Mouse (Mus musculus): ENCODE data around the gene Epha2. TPM values are rescaled to one million over a fixed set of nuclear protein-coding genes. Genes with fewer than 3 reads are reported as not detected.

The Epha2 gene
- total RNA-seq (2021): 18.8 and 19.4 TPM in 2 replicates
- long read RNA-seq, experiment 1, partial matches to known transcripts: 3 of 5 reads
- long read RNA-seq, experiment 1, other reads (novel, unspliced or antisense): 1 of 5 reads
- long read RNA-seq, experiment 2, partial matches to known transcripts: 8 of 12 reads
- long read RNA-seq, experiment 2, other reads (novel, unspliced or antisense): 3 of 12 reads

DNA sequence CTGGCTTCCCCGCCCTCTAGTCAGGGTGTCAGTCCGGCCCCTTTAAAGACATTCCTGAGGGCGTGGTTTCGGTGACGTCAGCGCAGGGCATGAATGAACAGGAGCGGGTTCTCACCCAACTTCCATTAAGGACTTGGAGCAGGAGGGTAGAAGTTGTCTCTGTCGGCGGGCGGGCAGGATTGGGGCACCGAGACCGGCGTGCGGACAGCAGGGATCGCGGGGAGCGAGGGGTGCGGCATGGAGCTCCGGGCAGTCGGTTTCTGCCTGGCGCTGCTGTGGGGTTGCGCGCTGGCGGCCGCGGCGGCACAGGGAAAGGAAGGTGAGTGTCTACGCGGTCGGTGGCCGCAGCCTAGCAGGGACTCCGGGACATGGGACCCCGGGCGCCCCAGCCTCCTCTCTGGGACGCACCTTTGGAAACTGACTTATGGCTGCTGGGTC lies at the start of gene Epha2:
TSS of gene Epha2 (plus strand) at position 125 of the 438 bp plus-strand sequence.
- peak; percentile 94 for DNase-seq

DNA sequence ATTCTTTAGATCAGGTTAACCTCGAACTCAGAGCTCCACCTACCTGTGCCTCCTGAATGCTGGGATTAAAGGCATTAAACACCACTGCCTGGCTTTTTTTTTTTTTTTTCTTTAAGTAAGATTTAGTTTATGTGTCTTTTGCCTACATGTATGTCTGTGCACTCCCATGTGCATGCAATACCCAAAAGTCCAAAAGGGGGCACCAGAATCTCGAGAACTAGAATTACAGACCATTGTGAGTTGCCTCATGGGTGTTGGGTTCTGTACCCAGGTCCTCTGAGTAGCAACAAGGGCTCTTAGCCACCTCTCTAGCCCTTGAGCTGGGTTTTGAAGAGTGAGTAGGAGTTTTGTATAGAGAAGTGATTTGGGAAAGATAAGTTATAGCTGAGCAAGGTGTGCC lies 48.4 kb upstream of the Epha2 start:
- DNase-seq: no peak

DNA sequence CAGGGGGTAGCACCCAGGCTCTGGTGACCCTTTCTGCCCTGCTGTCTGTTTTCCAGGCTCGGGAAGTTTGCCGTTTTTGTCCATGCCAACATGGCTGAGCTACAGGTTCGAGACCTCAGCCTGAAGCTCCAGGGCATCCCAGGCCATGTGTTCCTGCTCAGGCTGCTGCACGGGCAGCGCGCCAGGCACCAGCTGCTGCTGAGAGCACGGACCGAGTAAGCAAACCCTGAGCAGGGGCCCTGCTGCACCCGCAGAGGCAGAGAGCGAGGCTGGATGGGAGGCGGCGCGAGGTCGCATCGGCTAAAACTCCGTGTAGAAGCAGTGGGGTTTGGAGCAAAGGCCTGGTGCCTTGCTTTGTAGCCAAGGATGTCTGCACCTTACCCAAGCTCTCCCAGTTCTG lies 46.8 kb upstream of the Epha2 start:
- peak; percentile 27 for DNase-seq

DNA sequence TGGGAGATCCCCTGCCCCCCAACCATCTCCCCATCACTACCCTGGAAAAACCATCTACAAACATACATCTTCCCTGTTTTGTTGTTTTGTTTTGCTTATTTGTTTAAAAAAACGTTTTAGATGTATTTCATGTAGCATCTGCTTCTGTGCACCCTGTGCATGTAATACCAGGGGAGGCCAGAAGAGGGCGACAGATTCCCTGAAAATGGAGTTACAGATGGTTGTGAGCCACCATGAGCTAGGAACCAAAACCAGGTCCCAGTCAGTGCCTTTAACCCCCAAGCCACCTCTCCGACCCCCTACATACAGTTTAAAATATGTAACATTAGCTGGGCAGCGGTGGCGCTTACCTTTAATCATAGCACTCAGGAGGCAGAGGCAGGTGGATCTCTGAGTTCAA lies 43.6 kb upstream of the Epha2 start:
- no peak for DNase-seq

DNA sequence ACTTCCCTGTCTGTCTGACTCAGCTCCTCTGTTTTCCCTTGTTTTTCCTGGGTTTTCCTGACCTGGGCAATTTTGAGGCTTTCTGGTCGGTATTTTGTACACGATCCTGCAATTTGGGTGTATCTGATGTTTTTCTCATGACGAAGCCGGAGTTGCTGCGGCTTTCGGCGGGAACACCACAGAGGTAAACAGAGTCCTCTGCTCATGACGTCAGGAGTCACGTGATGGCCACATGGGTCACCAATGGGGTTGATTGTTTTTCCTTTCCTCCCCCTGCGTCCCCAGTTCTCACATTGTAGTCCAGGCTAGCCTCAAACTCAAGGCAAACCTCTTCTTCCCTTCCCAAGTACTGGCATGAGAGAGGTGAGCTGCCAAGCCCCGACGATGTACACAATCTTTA lies 41.6 kb upstream of the Epha2 start:
- DNase-seq: no peak

DNA sequence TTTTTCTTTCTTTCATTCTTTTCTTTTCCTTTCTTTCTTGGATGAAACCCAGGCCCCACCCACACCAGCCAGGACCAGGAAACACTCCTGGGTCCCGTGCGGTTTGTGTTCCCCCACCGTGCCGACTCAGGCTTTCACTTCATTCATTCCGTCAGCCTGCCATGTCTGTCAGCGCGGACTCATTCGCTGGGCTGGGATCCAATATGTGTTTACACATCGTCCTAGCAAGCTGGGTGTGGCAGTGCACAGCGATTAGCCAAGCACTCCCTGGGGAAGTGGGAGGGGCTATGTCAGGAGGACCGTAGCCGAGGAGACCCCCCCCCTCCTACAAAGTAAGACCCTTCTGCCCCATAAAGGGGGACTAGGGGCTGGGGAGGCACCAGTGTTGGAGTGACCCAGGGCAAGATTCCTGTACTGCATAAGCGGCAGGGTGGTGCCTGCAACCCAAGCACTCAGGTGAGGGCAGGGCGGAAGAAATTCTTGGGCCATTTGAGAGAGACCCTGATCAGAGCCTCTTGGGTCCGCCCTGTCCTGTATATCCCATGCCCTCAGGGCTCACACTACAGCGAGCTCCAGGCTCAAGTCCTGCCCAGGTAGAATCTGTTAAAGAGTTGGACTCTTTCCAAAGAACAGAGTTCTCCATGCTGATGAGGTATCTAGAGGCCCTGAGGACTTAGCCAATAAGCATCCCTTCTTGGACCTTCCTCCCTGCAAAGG lies 40.9 kb upstream of the Epha2 start:
- peak; percentile 81 for DNase-seq

DNA sequence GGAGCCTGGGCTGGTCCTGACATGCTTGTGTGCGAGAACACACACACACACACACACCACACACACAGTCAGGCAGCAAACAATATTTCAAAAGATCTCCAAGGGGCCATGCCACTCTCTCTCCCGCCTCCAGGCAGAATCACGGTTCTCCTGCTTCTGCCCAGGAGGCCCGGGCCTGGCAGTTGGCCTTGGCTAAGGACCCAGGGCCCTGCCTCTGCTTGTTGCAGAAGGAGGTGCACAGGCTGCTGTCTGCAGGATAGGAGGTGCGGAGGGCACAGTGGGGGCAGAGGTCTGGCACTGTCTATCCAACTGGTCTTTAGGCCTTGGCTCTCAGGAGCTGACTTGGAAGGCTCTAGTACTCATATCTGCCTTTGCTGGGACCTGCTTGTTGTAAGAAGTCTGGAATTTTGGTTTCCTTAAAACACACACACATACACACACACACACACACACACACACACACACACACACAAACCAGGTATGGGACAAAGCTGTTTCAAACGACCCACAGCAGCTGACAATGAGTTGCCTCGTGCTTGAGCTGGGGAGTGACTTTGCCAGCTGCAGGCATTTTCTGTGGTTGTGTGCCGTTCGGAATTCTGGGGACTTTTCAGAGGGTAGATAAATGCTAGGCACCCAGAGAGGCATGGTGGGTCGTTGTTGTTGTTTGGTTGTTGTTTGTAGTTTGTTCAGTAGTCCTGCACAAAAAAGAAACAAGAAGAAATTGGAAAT lies 38.0 kb upstream of the Epha2 start:
- peak; percentile 63 for DNase-seq

DNA sequence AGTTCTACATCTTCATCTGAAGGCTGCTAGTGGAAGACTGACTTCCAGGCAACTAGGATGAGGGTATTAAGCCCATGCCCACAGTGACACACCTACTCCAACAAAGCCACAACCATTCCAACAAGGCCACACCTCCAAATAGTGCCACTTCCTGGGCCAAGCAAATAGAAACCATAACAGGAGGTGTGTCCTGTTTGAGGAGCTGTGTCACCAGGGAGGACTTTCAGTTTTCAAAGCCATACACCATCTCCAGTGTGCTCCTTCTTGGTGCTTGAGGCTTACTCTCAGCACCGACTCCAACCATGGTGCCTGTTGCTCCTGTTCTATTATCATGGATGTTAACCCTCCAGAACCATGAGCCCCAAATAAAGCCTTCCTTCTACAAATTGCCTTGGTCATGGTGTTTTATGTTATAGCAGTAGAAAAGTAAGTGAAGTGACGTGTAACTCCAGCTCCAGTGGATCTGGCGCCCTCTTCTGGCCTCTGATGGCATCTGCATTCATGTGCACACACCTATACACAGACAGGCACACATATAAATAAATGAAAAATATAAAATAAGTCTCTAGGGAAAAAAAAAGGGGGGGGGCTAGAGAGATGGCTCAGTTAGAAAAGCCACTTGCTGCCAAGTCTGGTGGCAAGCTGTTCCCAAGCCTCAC lies 34.9 kb upstream of the Epha2 start:
- no peak for DNase-seq

DNA sequence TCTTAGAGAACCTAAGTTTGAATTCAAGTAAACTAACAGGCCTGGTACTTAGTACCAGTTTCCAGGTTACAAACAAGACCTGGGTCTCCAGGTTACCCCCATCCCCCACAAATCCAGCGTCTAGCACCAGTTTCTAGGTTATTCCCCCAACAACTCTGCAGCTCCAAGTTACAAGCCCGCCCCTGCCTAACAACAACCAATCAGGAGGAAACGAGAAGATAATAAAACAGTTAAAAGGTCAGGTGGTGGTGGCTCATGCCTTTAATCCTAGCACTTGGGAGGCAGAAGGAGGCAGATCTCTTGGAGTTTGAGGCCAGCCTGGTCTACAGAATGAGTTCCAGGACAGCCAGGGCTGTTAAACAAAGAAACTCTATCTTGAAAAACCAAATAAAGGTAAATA lies 33.8 kb upstream of the Epha2 start:
- no peak for DNase-seq

DNA sequence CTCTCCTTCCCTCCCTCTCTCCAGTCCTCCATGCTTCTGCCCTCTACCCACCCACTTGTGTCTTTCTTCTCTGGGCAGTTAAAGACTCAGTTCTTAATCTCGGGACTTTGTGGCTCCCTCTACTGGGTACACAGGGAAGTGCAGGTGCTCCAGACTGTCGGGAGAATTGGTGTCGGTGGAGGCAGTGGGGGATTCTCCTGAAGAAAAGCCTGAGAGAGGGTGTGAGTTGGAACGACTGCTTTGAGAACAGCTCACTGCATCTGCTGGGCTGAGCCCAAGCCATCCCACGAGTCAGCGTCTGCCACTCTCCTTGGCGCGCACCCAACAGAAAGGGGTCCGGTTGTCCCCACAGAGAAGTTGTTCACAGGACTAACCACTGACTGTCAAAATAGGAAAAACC lies 33.2 kb upstream of the Epha2 start:
- peak; percentile 71 for DNase-seq

DNA sequence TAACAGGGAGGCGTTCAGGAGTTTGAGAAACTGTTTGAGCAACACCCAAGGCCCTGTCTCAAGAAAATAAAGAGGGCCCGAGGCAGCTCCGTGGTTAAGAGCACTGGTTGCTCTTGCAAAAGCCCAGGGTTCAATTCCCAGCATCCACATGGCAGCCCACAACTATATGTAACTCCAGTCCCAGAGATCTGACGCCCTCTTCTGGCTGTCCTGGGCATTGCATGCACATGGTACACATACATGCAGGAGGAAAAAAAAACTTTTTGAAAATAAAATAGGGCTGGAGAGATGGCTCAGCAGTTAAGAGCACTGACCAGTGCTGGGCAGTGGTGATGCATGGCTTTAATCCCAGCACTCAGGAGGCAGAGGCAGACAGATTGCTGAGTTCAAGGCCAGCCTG lies 32.7 kb upstream of the Epha2 start:
- no peak for DNase-seq

DNA sequence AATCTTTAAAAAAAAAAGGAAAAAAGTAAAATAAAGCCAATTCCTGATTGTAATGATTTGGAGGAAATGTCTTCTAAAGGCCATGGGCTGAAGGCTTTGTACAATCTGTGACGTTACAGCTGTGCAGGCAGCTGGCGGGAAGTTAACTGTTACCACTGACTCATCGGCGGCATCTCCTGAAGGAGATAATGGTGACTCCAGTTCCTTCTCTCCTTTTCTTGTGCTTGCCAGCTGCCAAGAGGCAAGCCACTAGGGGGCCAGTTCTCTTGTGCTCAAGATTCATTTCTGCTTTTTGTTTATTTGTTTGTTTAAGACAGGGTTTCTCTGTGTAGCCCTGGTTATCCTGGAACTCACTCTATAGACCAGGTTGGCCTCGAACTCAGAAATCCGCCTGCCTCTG lies 32.0 kb upstream of the Epha2 start:
- DNase-seq: no peak

DNA sequence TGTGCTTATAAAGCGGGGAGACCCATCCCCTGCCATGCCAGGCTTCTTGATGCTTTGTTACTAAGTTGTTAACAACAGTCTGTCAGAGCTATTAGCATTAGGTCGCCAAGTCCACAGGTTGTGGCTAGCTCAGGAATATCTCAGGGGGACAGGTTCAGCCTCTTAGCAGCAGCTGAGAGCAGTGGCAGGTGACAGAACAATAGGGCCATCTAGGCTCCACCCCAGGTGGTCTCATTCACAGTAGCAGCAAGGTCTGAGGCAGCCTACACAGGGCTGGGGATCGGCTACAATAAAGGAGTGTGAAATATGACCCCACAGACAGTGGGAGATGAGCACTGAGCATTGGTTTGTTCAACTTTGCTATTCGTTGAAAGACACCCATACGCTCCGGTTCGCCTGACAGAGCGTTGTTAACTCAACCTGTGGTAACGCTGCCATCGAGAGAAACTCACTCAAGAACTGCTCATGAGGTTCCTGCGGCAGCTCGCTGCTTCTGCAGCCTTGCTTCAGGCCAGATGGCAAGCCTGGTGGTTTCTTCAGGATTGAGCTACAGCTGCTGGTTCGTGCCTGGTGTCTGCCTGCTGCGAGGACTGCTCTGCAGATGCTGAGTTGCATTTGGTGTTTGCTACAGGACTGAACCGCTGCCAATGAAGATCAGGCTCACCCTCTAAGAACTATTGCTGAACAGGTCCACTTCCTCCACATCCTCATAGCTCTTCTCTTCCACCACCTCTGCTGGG lies 30.7 kb upstream of the Epha2 start:
- no peak for DNase-seq

DNA sequence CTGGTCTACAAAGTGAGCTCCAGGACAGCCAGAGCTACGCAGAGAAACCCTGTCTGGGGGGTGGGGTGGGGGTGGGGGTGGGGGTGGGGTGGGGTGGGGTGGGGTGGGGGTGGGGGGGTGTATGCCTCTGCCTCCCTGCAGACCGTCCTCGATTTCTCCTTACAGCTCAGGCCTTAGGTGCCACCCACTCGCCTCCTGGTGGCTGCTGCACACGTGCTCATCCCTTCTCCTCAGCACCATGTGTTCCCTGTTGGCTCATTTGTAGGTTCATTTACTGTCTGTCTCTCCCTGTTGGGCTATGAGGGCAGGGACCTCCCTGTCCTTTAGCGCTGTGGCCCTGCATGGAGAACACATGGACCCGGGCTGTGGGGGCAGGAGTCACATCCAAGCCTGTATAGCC lies 29.8 kb upstream of the Epha2 start:
- no peak for DNase-seq

DNA sequence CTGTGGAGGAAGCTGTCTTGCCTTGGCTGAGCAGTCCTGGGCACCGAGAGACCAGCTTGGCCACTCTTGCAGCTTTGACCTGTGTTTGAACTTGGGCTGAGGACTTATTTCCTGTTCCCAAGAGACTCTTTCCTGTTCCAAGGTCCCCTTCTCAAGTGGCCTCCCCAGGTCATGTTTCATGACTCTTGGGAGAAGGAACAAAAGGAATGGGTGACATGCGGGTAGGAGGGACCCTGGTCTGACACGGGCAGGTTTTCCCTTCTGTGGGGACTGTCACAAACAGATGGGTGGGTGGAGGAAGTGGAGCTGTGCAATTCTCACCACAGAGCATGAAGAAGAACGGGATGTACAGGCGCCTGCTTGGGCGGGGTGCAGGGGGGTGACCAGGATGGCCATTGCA lies 29.3 kb upstream of the Epha2 start:
- peak; percentile 59 for DNase-seq

DNA sequence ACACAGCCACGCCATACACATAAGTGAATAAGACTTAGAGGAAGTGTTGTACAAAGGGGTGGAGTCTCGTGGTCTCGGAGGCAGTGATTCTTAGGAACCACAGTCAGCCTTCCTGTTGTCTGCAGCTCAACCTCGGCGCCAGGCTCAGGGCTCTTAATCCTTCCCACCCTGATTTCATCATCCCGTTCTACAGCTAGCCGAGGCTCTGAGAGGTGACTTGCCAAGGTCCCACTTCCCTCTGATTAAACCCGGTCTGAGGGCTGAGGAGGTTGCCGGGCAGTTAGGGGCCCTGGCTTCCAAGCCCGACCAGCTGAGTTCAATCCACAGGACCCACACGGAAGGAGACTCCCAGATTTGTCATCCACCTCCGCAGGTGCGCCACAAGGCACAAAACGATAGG lies 28.2 kb upstream of the Epha2 start:
- DNase-seq: peak; percentile 42

DNA sequence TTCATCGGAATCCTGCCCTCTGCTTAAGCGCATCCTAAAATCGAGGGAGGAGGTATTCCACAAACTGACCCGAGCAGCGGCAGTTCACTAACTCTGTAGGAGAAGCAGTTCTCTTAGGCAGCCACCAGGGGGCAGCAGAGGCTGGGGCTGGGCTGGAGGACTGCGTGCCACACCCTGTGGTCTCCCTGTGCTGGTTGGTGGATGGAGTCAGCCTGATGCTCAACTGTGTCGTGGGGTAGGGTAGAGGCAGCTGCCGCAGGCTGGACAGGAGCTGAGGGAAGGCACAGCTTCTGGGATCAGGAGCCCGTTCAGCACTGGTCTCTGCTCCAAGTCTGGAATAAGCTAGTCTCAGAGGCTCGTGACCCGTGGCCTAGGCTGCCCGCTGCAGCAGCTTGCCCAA lies 27.7 kb upstream of the Epha2 start:
- DNase-seq: peak; percentile 94

DNA sequence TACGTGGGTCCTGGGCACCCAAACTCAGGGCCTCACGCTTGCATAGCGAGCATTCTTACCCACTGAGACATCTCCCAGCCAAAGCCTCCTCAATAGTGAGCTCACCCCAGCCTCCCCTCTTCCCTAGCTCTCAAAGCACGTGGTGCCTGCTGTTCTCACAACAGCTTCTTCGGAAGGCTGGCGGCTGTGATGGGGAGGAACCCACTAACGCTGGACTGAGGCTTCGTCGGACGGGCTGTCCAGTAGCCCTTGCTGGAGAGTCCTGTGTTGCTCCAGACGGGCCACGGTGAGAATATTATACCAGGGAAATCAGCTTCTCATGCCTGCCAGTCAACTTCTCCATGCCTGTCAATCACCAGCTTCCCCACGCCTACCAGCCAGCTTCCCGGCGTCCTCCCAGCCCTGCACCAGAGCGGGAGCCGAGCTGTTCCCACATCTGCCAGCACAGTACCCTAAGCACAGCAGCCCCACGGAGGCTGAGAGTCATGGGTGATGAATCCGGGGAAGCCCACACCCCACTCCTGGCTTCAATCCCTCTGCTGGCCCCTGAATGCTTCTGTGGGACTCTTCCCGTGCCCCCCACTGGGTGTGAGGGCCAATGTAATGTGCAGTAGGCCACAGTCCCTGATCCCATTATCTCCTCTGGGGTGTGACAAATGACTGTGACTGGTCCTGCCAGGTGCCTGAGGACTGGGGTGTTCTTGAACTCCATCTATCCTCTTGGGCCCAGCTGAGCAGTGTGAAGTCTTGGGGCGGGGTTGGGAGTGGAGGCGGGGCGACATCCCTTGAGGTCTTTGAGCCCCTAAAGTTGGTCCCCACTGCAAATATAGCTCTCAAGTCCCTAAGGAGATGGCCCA lies 26.3 kb upstream of the Epha2 start:
- DNase-seq: no peak

DNA sequence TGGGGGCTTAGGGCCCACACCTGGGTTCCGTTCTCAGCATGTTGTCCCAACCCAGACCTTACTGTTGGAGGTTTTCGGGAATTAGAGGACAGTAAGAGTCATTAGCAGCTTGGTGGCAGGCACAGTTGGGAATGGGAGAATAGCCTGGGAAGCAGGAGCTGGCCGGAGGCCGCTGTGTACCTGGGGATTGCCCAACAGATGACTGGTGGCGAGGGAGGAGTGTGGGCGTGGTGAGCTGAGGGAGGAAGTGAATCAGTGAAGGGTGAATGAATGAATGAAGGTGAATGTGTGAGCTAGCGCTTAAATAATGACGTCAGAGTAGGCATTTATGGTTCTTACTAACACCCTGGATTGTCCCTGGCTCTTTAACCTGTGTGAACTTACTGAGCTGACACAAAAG lies 23.9 kb upstream of the Epha2 start:
- DNase-seq: no peak

DNA sequence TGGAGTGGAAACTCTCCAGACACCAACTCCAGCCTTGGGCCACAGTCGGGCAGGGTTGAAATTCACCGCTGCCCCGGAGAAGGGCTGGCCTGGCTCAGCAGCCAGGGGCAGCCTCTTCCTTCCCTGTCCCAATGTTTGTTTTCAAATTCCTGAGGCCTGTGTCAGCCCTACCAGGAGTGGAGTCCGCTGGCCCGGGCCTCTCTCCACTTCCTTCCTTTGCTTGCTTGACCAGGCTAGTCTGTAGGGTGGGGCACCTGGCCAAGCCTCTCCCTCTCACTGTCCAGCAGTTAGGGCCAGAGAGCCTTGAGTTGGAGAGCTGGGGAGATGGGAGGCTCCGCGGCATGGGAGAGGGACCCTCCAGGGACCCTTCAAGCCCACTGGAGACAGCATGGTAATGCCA lies 22.9 kb upstream of the Epha2 start:
- peak; percentile 85 for DNase-seq

DNA sequence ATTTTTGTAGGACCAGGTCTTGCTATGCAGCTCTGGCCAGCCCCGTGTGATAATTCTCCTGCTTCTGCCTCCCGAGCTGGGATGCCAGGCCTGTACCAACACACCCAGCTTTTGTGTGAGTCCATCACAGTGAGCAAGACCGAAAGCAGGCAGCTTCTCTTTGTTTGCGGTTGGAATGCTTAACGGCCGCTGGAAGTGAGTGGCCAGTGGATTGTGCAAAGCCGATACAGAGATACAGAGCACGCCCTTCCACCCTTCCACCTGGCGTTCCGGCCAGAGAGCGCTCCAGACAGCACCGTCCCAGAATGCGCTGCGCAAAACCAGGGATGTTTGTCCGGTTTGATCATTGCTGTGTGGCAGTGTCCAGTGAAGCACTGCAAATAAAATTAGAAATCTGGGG lies 21.7 kb upstream of the Epha2 start:
- DNase-seq: no peak

Measured in adrenal gland, postnatal 14 days (tissue).